8 mouse cellular contexts compared by ENCODE assay signal in genomic region chr13:88820686-88821308, GRCm38 (mm10). TPM values are rescaled to one million over a fixed set of nuclear protein-coding genes. Genes with fewer than 3 reads are reported as not detected.
A peak's percentile ranks its signal among the peaks of the same experiment; 100 is the strongest.
DNase-seq lines count a peak whose midpoint lies in the region; ATAC-seq and TF ChIP-seq lines count a peak whose summit lies in the region.

No protein-coding gene starts in this region.

- H3K4me1 ChIP-seq in limb, embryonic 14.5 days (ENCODE audit: control insufficient read depth, insufficient read depth, low read length), result 0 out of 2 replicates have a peak, but pooled peaks cover 2% of the 10 kb centered on the region

- TF ChIP-seq POLR2A in limb, embryonic 14.5 days (IDR thresholded peaks at IDR 0.05; ENCODE audit: borderline replicate concordance, extremely low read depth, insufficient read depth, insufficient read length), result no peak

- 14% methylated on average over 5 of the region's 5 CpGs for WGBS in limb, embryonic 14.5 days

- peak overlapping the region; percentile 68 for H3K4me3 ChIP-seq in limb, embryonic 14.5 days (replicated peaks; ENCODE audit: low read length)

- 0 out of 2 replicates have a peak overlapping the region, but pooled peaks have one; percentile 81 for H3K9ac ChIP-seq in limb, embryonic 14.5 days (ENCODE audit: low read depth, low read length, severe bottlenecking)

- intact Hi-C loops in left cerebral cortex, postnatal 4 days (cut with DNase I), result loop anchor here (10.0 kb wide), 2 partner anchors 354 to 714 kb away; partner anchors contain the start of gene Hapln1

- H3K27me3 ChIP-seq in limb, embryonic 14.5 days (ENCODE audit: control insufficient read depth, insufficient read depth, low read length), result peaks cover 4% of the 10 kb centered on the region; the same call in 1 of the 2 replicates

- ATAC-seq in frontal cortex, adult (ENCODE audit: low TSS enrichment), result peak; percentile 35
- ATAC-seq in limb, embryonic 14.5 days (ENCODE audit: low FRiP score, low read depth), result no peak
- no peak for ATAC-seq in monocyte, adult 5-6 weeks (replicated peaks; ENCODE audit: insufficient number of reproducible peaks, low FRiP score, low TSS enrichment, poor library complexity, severe bottlenecking)

- no peaks in the 10 kb centered on the region for H3K9me3 ChIP-seq in limb, embryonic 14.5 days (ENCODE audit: control insufficient read depth, low read length)

- no peaks in the 10 kb centered on the region for H3K36me3 ChIP-seq in limb, embryonic 14.5 days (ENCODE audit: control insufficient read depth, insufficient read depth, low read length)

- peak overlapping the region; percentile 98 for H3K4me2 ChIP-seq in limb, embryonic 14.5 days (replicated peaks; ENCODE audit: low read depth, low read length, severe bottlenecking)

- H3K27ac ChIP-seq in limb, embryonic 14.5 days (replicated peaks; ENCODE audit: low read depth, low read length), result no peak overlapping the region

- DNase-seq in frontal cortex, postnatal 14 days (ENCODE audit: low spot score in 2 of 2), result no peak
- peak; percentile 15 for DNase-seq in retina, embryonic 14.5 days (ENCODE audit: low spot score)
- no peak for DNase-seq in retina, postnatal 1 day
- DNase-seq in limb, embryonic 14.5 days (ENCODE audit: low spot score), result no peak
- no peak for DNase-seq in gastrocnemius, postnatal 4 days (ENCODE audit: low spot score in 2 of 2)
- no peak for DNase-seq in left cerebral cortex, postnatal 4 days

RNA-seq across cellular contexts. Expression of gene Edil3, which starts 0.5 kb away (rescaled TPM):
- 7.8 and 10.7 TPM in 2 replicates for polyA plus RNA-seq in limb, embryonic 14.5 days (2012; rRNA removed)
- 11.2 and 12.5 TPM in 2 replicates for polyA plus RNA-seq in limb, embryonic 14.5 days (2014; fragmentation: Nextera tagmentation; extraction: Ambion mirVana)
- 0.10 to 0.38 TPM in 2 of 3 replicates, not detected in the other for total RNA-seq in monocyte, adult 5-6 weeks (2017)
- total RNA-seq in gastrocnemius, postnatal 4 days (2021), result under 1 TPM; 0.54 to 0.65 TPM
- 10 to 100 TPM; 64.7 to 71.7 TPM for total RNA-seq in left cerebral cortex, postnatal 4 days (2021)

Comparison
In these comparisons a context has a peak if more than half of its experiments do, and no peak if none do; other contexts are left out.
1. RNA of gene Edil3, which starts 0.5 kb away (total RNA-seq): 64.7 to 71.7 TPM in left cerebral cortex, postnatal 4 days; 0.54 to 0.65 TPM in gastrocnemius, postnatal 4 days and 0.10 to 0.38 TPM in monocyte, adult 5-6 weeks; every median in the first group is over 10 times any median in the second.